Mouse (Mus musculus): ENCODE measurements around the gene Lsm2.
"Not testable (repeated sequence)": the region's sequence is repeated elsewhere in the genome, so short reads cannot be mapped to it uniquely, and the experiment has no call there.

GRCm38 (mm10) chr17:34995927-34996326 lies 14.3 kb downstream of the Lsm2 start:
- TF ChIP-seq POLR2A (IDR thresholded peaks at IDR 0.05; ENCODE audit: control insufficient read depth, low read depth, low read length); CTCF (IDR thresholded peaks at IDR 0.05; ENCODE audit: control insufficient read depth, insufficient read depth, insufficient replicate concordance, low read depth, low read length): not testable (repeated sequence)

Data from testis, adult 2 months (tissue).